Mouse (Mus musculus) c-Kit-positive CD71-negative TER-119-negative erythroid progenitor cells, embryonic 14.5 days (primary cell): ENCODE measurements around the gene Tesc.
A peak's percentile ranks its signal among the peaks of the same experiment; 100 is the strongest.

Experiments
- DNase-seq: peaks from one replicate; pipeline ENCODE4 v3.0.0-alpha.2; 2013; ENCODE audit warnings: low read depth

Gene Tesc

DNA sequence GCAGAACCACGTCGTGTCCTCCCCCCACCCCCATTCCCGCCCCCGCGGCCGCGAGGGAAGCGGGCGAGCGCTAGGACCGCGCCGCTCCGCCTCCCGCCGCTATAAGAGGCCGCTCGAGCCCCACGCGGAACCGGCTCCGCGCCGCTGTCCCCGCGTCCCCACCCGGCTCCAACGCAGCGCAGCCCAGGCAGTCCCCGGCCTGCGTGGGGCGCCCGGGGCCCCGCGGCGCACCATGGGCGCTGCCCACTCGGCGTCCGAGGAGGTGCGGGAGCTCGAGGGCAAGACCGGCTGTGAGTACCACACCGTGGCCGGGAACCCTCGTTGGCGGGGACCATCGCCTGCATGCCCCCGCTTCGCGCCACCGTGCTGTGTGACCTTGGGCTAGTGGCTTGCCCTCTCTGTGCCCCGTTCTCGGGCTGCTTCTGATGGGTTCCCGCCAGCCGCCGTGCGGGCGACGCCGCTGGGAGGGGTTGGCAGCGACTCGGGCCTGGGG lies at the start of gene Tesc:
Gene Tesc, plus strand, starts transcription at position 46 of the 493 bp plus-strand sequence.
- DNase-seq: no peak

DNA sequence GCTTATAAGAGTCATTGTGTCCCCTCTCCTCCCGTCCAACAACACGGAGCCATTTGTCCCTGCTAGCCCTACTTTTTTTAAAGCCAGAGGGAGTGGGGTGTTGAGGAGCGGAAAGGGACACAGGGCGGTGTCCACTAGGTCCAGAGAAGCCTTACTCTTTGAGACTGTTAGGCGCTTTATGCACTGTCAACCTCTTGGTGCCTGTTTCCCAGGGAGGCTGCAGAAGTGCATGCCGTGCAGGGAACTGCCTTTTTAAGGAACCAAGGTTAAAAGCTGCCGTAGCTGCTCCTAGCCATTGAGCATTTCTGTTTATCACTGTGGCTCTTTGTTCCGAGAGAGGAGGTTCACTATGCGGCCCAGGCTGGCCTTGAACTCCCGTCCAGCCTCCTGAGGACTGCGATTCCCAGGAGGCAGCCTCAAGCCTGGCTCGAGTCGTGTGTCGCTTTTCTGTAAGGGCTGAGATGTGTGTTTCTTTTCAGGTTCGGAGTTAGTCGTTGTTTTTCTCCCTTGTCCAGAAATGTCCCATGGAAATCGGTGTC lies 49.3 kb upstream of the Tesc start:
- DNase-seq: no peak

DNA sequence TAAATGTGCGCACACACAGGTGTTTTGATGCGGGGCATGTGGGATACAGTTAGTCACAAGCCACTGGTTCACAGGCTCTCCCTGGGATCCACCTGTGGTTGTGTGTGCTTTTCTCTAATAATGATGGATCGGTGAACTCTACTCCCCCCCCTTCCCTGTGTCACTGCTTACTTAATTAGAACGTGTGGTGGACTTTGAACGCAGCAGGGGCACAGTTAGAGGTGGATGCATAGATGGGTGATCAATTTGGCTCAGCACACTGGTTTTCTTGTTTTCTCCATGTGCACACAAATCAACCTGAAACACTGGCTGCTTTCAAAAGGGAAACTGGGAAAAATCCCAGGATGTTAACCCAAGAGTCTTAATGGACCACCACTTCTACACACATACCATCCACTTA lies 48.5 kb upstream of the Tesc start:
- DNase-seq: no peak

DNA sequence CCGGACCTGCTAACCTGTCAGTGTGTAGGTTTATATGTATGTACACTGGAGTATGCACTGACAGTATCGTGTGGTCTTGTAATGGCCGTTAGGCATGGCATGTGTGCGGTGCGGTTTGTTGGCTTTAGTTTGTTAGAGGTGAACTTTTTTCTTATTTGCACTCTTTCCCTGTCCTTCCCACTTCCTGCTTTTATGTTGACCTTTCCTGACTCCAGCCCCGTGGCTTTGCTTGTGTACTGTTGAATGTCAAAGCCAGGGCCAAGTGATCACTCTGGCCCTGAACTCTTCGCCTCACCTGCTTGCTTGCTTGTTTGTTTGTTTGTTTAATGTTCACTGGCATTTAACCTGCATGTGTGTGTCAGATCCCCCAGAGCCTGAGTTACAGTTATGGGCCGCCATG lies 46.6 kb upstream of the Tesc start:
- no peak for DNase-seq

GRCm38 (mm10) chr5:117981943-117982342 lies 45.6 kb upstream of the Tesc start:
- DNase-seq: no peak

DNA sequence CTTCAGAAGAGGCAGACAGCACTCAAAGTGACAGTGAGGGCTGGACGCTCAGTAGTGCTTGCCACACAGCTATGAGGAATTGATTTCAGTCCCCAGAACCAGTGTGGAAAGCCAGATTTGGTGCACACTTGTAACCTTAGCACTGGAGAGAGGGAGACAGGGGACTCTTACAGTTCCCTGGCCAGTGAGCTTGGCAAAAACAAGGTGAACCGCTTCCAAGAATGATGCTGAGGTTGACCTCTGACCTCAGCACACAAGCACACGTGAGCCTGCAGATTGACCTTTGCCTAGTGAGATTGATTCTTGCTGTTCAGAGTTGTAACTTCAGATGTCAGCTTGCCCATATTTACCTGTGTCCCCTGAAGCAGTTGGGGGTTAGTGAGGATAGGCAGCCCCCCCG lies 41.2 kb upstream of the Tesc start:
- DNase-seq: no peak

GRCm38 (mm10) chr5:117987891-117988290 lies 39.7 kb upstream of the Tesc start:
- DNase-seq: no peak

DNA sequence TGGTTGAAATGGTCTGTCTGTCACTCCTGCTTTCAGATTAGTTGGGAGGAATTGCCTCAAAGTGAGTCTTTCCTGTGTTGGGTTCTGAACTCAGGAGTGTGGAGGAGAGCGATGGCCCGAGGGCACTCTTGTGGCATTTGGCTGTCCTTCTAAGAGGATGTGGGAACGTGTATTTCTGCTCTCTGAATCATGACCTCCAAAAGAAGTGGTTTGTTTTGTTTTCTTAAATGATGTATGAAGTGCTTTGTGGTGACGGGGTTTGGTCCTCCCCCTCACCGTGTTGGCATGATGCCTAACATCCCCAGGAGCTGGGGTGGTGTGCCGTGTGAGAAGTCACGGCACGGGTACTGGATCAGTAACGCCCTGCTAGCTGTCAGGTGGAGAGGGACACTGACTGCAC lies 39.2 kb upstream of the Tesc start:
- DNase-seq: no peak

- DNase-seq: no peak
Observed at GRCm38 (mm10) chr5:117989773-117990172, 37.8 kb upstream of the Tesc start.

- no peak for DNase-seq
Observed at GRCm38 (mm10) chr5:117990957-117991356, 36.6 kb upstream of the Tesc start.

GRCm38 (mm10) chr5:117993550-117993949 lies 34.0 kb upstream of the Tesc start:
- DNase-seq: no peak

GRCm38 (mm10) chr5:117995372-117995901 lies 32.1 kb upstream of the Tesc start:
- no peak for DNase-seq

GRCm38 (mm10) chr5:117995911-117996310 lies 31.6 kb upstream of the Tesc start:
- DNase-seq: no peak

DNA sequence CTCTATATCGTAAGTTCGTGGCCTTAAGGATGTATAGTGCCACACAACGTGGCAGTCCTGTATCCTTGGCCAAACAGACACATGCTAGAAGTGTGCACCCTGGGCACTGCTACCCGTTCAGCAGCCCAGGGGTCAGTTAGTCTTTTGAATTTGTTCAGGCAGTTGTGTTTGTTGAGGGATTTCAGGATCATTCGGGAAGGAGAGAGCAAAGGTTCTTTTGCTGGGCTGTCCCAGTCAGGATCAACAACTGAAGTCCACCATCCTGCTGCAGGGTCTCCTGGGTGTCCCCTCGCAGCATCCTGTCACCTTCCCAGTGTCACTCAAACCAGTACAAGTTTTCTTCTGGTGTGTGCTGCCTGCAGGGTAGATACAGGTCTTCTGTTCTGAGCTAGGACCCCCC lies 31.0 kb upstream of the Tesc start:
- DNase-seq: no peak

- no peak for DNase-seq
Observed at GRCm38 (mm10) chr5:117997434-117997970, 30.0 kb upstream of the Tesc start.

- DNase-seq: no peak
Observed at GRCm38 (mm10) chr5:117999061-117999460, 28.5 kb upstream of the Tesc start.

GRCm38 (mm10) chr5:117999584-117999983 lies 28.0 kb upstream of the Tesc start:
- no peak for DNase-seq

- DNase-seq: peak; percentile 33
Observed at GRCm38 (mm10) chr5:118002059-118002458, 25.5 kb upstream of the Tesc start.

DNA sequence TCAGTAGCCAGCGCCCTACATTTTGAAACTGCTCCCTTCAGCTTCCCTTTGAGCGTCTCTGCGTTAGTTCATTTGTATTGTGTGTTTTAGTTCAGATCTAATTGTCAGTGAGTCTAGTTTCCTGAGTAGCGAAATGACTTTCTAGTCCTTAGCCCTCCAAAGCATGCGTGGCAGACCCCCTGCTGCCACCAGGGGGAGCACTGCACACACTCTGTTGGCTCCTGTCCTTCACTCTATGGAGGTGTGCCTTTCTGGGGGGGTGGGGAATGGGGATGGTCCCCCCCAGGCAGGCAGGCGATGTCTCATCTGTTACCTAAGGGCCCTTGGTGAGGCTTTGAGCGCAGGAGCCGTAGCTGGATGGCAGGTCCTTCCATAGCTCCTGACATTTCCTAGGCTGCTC lies 22.9 kb upstream of the Tesc start:
- DNase-seq: peak; percentile 46

GRCm38 (mm10) chr5:118005728-118006127 lies 21.8 kb upstream of the Tesc start:
- no peak for DNase-seq

- DNase-seq: no peak
Observed at GRCm38 (mm10) chr5:118008344-118008743, 19.2 kb upstream of the Tesc start.

GRCm38 (mm10) chr5:118010872-118011271 lies 16.7 kb upstream of the Tesc start:
- DNase-seq: no peak

- no peak for DNase-seq
Observed at GRCm38 (mm10) chr5:118011796-118012195, 15.7 kb upstream of the Tesc start.

- DNase-seq: no peak
Observed at GRCm38 (mm10) chr5:118015028-118015427, 12.5 kb upstream of the Tesc start.
